Mouse (Mus musculus): ENCODE data around the gene Tmem265. TPM values are rescaled to one million over a fixed set of nuclear protein-coding genes. Genes with fewer than 3 reads are reported as not detected.

Tmem265 gene
- polyA plus RNA-seq, 1 experiment from 2014 or later, result 12.8 TPM

- peak overlapping the region; percentile 68; the same call in 1 of the 2 replicates for H3K4me2 ChIP-seq (replicated peaks)
- no peak for ATAC-seq (ENCODE audit: insufficient number of reproducible peaks, low FRiP score, low TSS enrichment, low read depth)
- peaks cover 44% of the 10 kb centered on the region for H3K36me3 ChIP-seq
- peak overlapping the region; percentile 93; the same call in 1 of the 2 replicates for H3K9ac ChIP-seq
- no peaks in the 10 kb centered on the region for H3K27me3 ChIP-seq
- H3K9me3 ChIP-seq (replicated peaks), result no peaks in the 10 kb centered on the region
- H3K4me1 ChIP-seq, result peaks cover 14% of the 10 kb centered on the region
- WGBS, result 74% methylated on average over 8 of the region's 8 CpGs
- H3K27ac ChIP-seq (replicated peaks), result no peak overlapping the region
- H3K4me3 ChIP-seq (replicated peaks), result peak overlapping the region; percentile 99
Observed at GRCm38 (mm10) chr7:127613501-127613900, 52.3 kb downstream of the Tmem265 start.

GRCm38 (mm10) chr7:127614091-127614490 is 52.9 kb downstream of the Tmem265 start:
- H3K9me3 ChIP-seq (replicated peaks), result no peaks in the 10 kb centered on the region
- peak overlapping the region; percentile 99 for H3K4me3 ChIP-seq (replicated peaks)
- peaks cover 38% of the 10 kb centered on the region for H3K36me3 ChIP-seq
- H3K4me2 ChIP-seq (replicated peaks), result peak overlapping the region; percentile 68
- WGBS, result 10% methylated on average over 8 of the region's 8 CpGs
- peak overlapping the region; percentile 93 for H3K9ac ChIP-seq
- peak overlapping the region; percentile 78; the same call in 1 of the 2 replicates for H3K27ac ChIP-seq (replicated peaks)
- peaks cover 14% of the 10 kb centered on the region for H3K4me1 ChIP-seq
- no peak for ATAC-seq (ENCODE audit: insufficient number of reproducible peaks, low FRiP score, low TSS enrichment, low read depth)
- no peaks in the 10 kb centered on the region for H3K27me3 ChIP-seq

GRCm38 (mm10) chr7:127614511-127614890 is 53.3 kb downstream of the Tmem265 start:
- Histone ChIP-seq H3K9ac (peak overlapping the region; percentile 93), H3K4me2 (replicated peaks) (peak overlapping the region; percentile 68), H3K4me1 (peaks cover 14% of the 10 kb centered on the region), H3K9me3 (replicated peaks) (no peaks in the 10 kb centered on the region), H3K36me3 (peaks cover 34% of the 10 kb centered on the region), H3K27ac (replicated peaks) (peak overlapping the region; percentile 78), H3K27me3 (no peaks in the 10 kb centered on the region), H3K4me3 (replicated peaks) (peak overlapping the region; percentile 99)
- peak; percentile 32 for ATAC-seq (ENCODE audit: insufficient number of reproducible peaks, low FRiP score, low TSS enrichment, low read depth)
- WGBS, result under 1% methylated on average over 43 of the region's 44 CpGs

- Histone ChIP-seq H3K27ac (replicated peaks) (peak within 1 kb of the TSS; percentile 78), H3K4me2 (replicated peaks) (peak within 1 kb of the TSS; percentile 68), H3K4me3 (replicated peaks) (peak within 1 kb of the TSS; percentile 99), H3K4me1 (peaks cover 14% of the 10 kb centered on the region), H3K9ac (peak within 1 kb of the TSS; percentile 93), H3K27me3 (no peaks in the 10 kb centered on the region), H3K9me3 (replicated peaks) (no peaks in the 10 kb centered on the region), H3K36me3 (peaks cover 27% of the 10 kb centered on the region)
- WGBS, result under 1% methylated on average over 49 of the region's 50 CpGs
- ATAC-seq (ENCODE audit: insufficient number of reproducible peaks, low FRiP score, low TSS enrichment, low read depth), result peak; percentile 85
Observed at GRCm38 (mm10) chr7:127614891-127615843, 54.0 kb downstream of the Tmem265 start, which contains the start of gene Zfp629. Gene Zfp629 (minus strand): TSS chr7:127615797.

- H3K27ac ChIP-seq (replicated peaks), result no peak overlapping the region
- H3K4me1 ChIP-seq, result peaks cover 14% of the 10 kb centered on the region
- 58% methylated on average over 1 of the region's 1 CpGs for WGBS
- H3K36me3 ChIP-seq, result peaks cover 15% of the 10 kb centered on the region
- no peak overlapping the region for H3K4me2 ChIP-seq (replicated peaks)
- no peak overlapping the region for H3K4me3 ChIP-seq (replicated peaks)
- peak; percentile 11; the same call in 1 of the 2 replicates for ATAC-seq (ENCODE audit: insufficient number of reproducible peaks, low FRiP score, low TSS enrichment, low read depth)
- no peak overlapping the region for H3K9ac ChIP-seq
- no peaks in the 10 kb centered on the region for H3K27me3 ChIP-seq
- no peaks in the 10 kb centered on the region for H3K9me3 ChIP-seq (replicated peaks)
Observed at GRCm38 (mm10) chr7:127616336-127616735, 55.1 kb downstream of the Tmem265 start.

Other genes starting within 250 kb of the Tmem265 start
- gene Zfp768, start 215.8 kb upstream of the Tmem265 start, polyA plus RNA-seq (2015; fragmentation: Nextera tagmentation; extraction: Ambion mirVana), result 16.7 and 17.7 TPM in 2 replicates
- gene Zfp747, start 185.3 kb upstream of the Tmem265 start, polyA plus RNA-seq (2015; fragmentation: Nextera tagmentation; extraction: Ambion mirVana), result 10.6 and 12.3 TPM in 2 replicates
- gene 9130019O22Rik, start 174.2 kb upstream of the Tmem265 start, polyA plus RNA-seq (2015; fragmentation: Nextera tagmentation; extraction: Ambion mirVana), result 5.3 and 6.2 TPM in 2 replicates
- gene E430018J23Rik, start 167.8 kb upstream of the Tmem265 start, polyA plus RNA-seq (2015; fragmentation: Nextera tagmentation; extraction: Ambion mirVana), result 8.4 and 9.2 TPM in 2 replicates
- gene Zfp764, start 154.6 kb upstream of the Tmem265 start, polyA plus RNA-seq (2015; fragmentation: Nextera tagmentation; extraction: Ambion mirVana), result 8.9 and 9.2 TPM in 2 replicates
- 24.1 and 24.8 TPM in 2 replicates for gene Zfp688, start 139.3 kb upstream of the Tmem265 start, polyA plus RNA-seq (2015; fragmentation: Nextera tagmentation; extraction: Ambion mirVana)
- 8.0 and 8.8 TPM in 2 replicates for gene Zfp689, start 112.2 kb upstream of the Tmem265 start, polyA plus RNA-seq (2015; fragmentation: Nextera tagmentation; extraction: Ambion mirVana)
- gene Prr14, start 101.8 kb upstream of the Tmem265 start, polyA plus RNA-seq (2015; fragmentation: Nextera tagmentation; extraction: Ambion mirVana), result 46.3 and 55.9 TPM in 2 replicates
- gene Fbrs, start 82.2 kb upstream of the Tmem265 start, polyA plus RNA-seq (2015; fragmentation: Nextera tagmentation; extraction: Ambion mirVana), result 17.1 and 17.3 TPM in 2 replicates
- 48.6 and 52.4 TPM in 2 replicates for gene Srcap, start 49.4 kb upstream of the Tmem265 start, polyA plus RNA-seq (2015; fragmentation: Nextera tagmentation; extraction: Ambion mirVana)
- 14.6 and 14.7 TPM in 2 replicates for gene Gm42715, start 41.8 kb upstream of the Tmem265 start, polyA plus RNA-seq (2015; fragmentation: Nextera tagmentation; extraction: Ambion mirVana)
- 40.0 TPM in 2 replicates for gene Phkg2, start 11.9 kb downstream of the Tmem265 start, polyA plus RNA-seq (2015; fragmentation: Nextera tagmentation; extraction: Ambion mirVana)
- 19.2 and 29.0 TPM in 2 replicates for gene Ccdc189, start 27.2 kb downstream of the Tmem265 start, polyA plus RNA-seq (2015; fragmentation: Nextera tagmentation; extraction: Ambion mirVana)
- gene Rnf40, start 27.4 kb downstream of the Tmem265 start, polyA plus RNA-seq (2015; fragmentation: Nextera tagmentation; extraction: Ambion mirVana), result 47.5 and 51.5 TPM in 2 replicates
- 11.4 and 11.9 TPM in 2 replicates for gene Zfp629, start 54.4 kb downstream of the Tmem265 start, polyA plus RNA-seq (2015; fragmentation: Nextera tagmentation; extraction: Ambion mirVana)
- 93.4 and 99.8 TPM in 2 replicates for gene Bcl7c, start 147.5 kb downstream of the Tmem265 start, polyA plus RNA-seq (2015; fragmentation: Nextera tagmentation; extraction: Ambion mirVana)
- 25.9 and 29.8 TPM in 2 replicates for gene Ctf1, start 151.3 kb downstream of the Tmem265 start, polyA plus RNA-seq (2015; fragmentation: Nextera tagmentation; extraction: Ambion mirVana)
- gene Ctf2, start 170.8 kb downstream of the Tmem265 start, polyA plus RNA-seq (2015; fragmentation: Nextera tagmentation; extraction: Ambion mirVana), result 1.1 and 1.3 TPM in 2 replicates
- gene Fbxl19, start 183.2 kb downstream of the Tmem265 start, polyA plus RNA-seq (2015; fragmentation: Nextera tagmentation; extraction: Ambion mirVana), result 5.2 and 5.7 TPM in 2 replicates
- 27.6 and 28.1 TPM in 2 replicates for gene Orai3, start 208.4 kb downstream of the Tmem265 start, polyA plus RNA-seq (2015; fragmentation: Nextera tagmentation; extraction: Ambion mirVana)
- 26.3 and 27.0 TPM in 2 replicates for gene Setd1a, start 215.3 kb downstream of the Tmem265 start, polyA plus RNA-seq (2015; fragmentation: Nextera tagmentation; extraction: Ambion mirVana)
- gene Gm49388, start 224.2 kb downstream of the Tmem265 start, polyA plus RNA-seq (2015; fragmentation: Nextera tagmentation; extraction: Ambion mirVana), result not detected in 2 replicates
- 24.8 and 25.2 TPM in 2 replicates for gene Hsd3b7, start 239.2 kb downstream of the Tmem265 start, polyA plus RNA-seq (2015; fragmentation: Nextera tagmentation; extraction: Ambion mirVana)